ENCODE assay signal across 8 mouse cellular contexts in the genomic region with DNA sequence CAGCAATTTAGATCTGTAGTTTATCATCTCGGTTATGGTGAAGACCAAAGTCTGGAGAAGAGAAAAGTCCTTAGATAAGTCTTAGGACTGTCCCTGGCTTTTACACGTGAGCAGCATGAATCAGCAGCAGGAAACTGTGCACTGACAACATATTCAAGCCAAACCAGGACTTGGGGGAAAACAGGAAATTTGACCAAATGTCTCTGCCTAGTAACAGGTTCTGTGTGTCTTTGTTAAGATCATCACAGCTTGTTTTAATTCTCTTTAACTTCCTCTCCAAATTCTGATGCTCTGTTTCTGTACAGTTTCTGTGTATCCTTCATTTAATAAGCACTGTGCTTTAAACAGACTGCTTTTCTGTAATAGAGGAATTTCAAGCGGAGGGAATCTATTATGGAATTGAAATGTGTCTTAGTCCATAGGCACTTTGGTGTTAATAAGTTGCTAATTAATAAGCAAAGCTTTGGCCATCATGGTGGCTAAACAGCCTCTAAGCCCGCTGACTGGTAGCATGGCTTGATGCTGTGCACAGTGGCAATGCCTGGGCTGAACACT.
A peak's percentile ranks its signal among the peaks of the same experiment; 100 is the strongest.
DNase-seq lines count a peak whose midpoint lies in the region; ATAC-seq and TF ChIP-seq lines count a peak whose summit lies in the region.

No protein-coding gene starts in this region.

- no peak overlapping the region for H3K4me3 ChIP-seq in C2C12 (ENCODE audit: insufficient read depth, poor library complexity, severe bottlenecking)
- no peak overlapping the region for H3K4me3 ChIP-seq in heart, embryonic 11.5 days (ENCODE audit: low read depth, low read length)
- H3K4me3 ChIP-seq in limb, embryonic 10.5 days = no peak overlapping the region

- H3K27ac ChIP-seq in heart, embryonic 11.5 days (ENCODE audit: low read depth, low read length) = peak overlapping the region; percentile 43; the same call in 1 of the 2 replicates
- peak overlapping the region; percentile 72 for H3K27ac ChIP-seq in limb, embryonic 10.5 days

- peak; percentile 60 to 82 for DNase-seq in heart, adult 18-20 months
- no peak for DNase-seq in heart, postnatal 25 days (ENCODE audit: low spot score)
- DNase-seq in limb, embryonic 10.5 days (ENCODE audit: low spot score) = no peak
- DNase-seq in urinary bladder, postnatal 36 days (ENCODE audit: low spot score in 2 of 2) = no peak
- DNase-seq in yolk sac, embryonic 10.5 days (ENCODE audit: low spot score) = no peak
- no peak for DNase-seq in left cerebral cortex, postnatal 36 days (ENCODE audit: low spot score in 2 of 2)

- H3ac ChIP-seq in C2C12 (ENCODE audit: control insufficient read depth, insufficient read length, low read depth) = no peak overlapping the region

- H3K27me3 ChIP-seq in C2C12 (ENCODE audit: control insufficient read depth, insufficient read depth, insufficient read length) = no peaks in the 10 kb centered on the region
- H3K27me3 ChIP-seq in heart, embryonic 11.5 days (ENCODE audit: control insufficient read depth, insufficient read depth, low read length) = no peaks in the 10 kb centered on the region
- no peaks in the 10 kb centered on the region for H3K27me3 ChIP-seq in limb, embryonic 10.5 days (ENCODE audit: low read depth, poor library complexity, severe bottlenecking)

- H3K79me3 ChIP-seq in C2C12 (ENCODE audit: low read depth) = no peaks in the 10 kb centered on the region

- H3K79me2 ChIP-seq in C2C12 (ENCODE audit: control insufficient read depth, insufficient read depth) = no peaks in the 10 kb centered on the region

- no peak for ATAC-seq in heart, embryonic 11.5 days (replicated peaks; ENCODE audit: insufficient number of reproducible peaks, low FRiP score, low TSS enrichment)

- 61% methylated on average over 4 of the region's 4 CpGs for WGBS in heart, embryonic 11.5 days (ENCODE audit: insufficient replicate concordance)
- WGBS in limb, embryonic 10.5 days = 79% methylated on average over 4 of the region's 4 CpGs

- H3K4me1 ChIP-seq in heart, embryonic 11.5 days (ENCODE audit: control insufficient read depth, insufficient read depth, low read length) = 0 out of 2 replicates have a peak, but pooled peaks cover 8% of the 10 kb centered on the region
- H3K4me1 ChIP-seq in limb, embryonic 10.5 days = peaks cover 33% of the 10 kb centered on the region

- TF ChIP-seq CTCF in C2C12 (IDR thresholded peaks at IDR 0.05; ENCODE audit: control insufficient read depth, insufficient read depth, insufficient read length) = no peak

- no peaks in the 10 kb centered on the region for H3K36me3 ChIP-seq in C2C12 (ENCODE audit: control insufficient read depth, insufficient read depth)
- no peaks in the 10 kb centered on the region; the same call in 1 of the 2 replicates for H3K36me3 ChIP-seq in heart, embryonic 11.5 days (ENCODE audit: control insufficient read depth, insufficient read depth, low read length)
- 0 out of 2 replicates have a peak, but pooled peaks cover 2% of the 10 kb centered on the region for H3K36me3 ChIP-seq in limb, embryonic 10.5 days

- no peaks in the 10 kb centered on the region for H3K9me3 ChIP-seq in heart, embryonic 11.5 days (replicated peaks; ENCODE audit: control insufficient read depth, low read length)
- H3K9me3 ChIP-seq in limb, embryonic 10.5 days (replicated peaks) = no peaks in the 10 kb centered on the region

- no peak overlapping the region for H3K9ac ChIP-seq in heart, embryonic 11.5 days (ENCODE audit: low read depth, low read length)

- intact Hi-C loops in heart, postnatal 25 days (cut with DNase I) = loop anchor here (5.0 kb wide), 1 partner anchor 125 kb away; no protein-coding TSS in a partner anchor
- intact Hi-C loops in left cerebral cortex, postnatal 36 days (cut with DNase I) = no loop called here

- H3K4me2 ChIP-seq in heart, embryonic 11.5 days = no peak overlapping the region

TF ChIP-seq in C2C12, 6 proteins besides CTCF, POLR2A, EP300 and RAD21:
- TF ChIP-seq USF1 (IDR thresholded peaks at IDR 0.05; ENCODE audit: low read depth) (peak; percentile 38), FOSL1 (IDR thresholded peaks at IDR 0.05; ENCODE audit: insufficient read depth, low read length, poor library complexity, severe bottlenecking) (no peak)
TF ChIP-seq in C2C12: peak in this region for 1.

Comparison
In these comparisons a context has a peak if more than half of its experiments do, and no peak if none do; other contexts are left out.
1. DNase-seq: peak in heart, adult 18-20 months (2 of 2); none in heart, postnatal 25 days (single experiment), limb, embryonic 10.5 days (single experiment), urinary bladder, postnatal 36 days (0 of 2), yolk sac, embryonic 10.5 days (single experiment) and left cerebral cortex, postnatal 36 days (0 of 2).